Mouse (Mus musculus) kidney, postnatal 14 days (tissue): ENCODE results near the gene Cct3.
"Not testable (repeated sequence)": the region's sequence is repeated elsewhere in the genome, so short reads cannot be mapped to it uniquely, and the experiment has no call there.

Experiments
- DNase-seq: peaks from one replicate; pipeline ENCODE4 v3.0.0; 2022; ENCODE audit warnings: mixed read lengths

Cct3 gene

GRCm38 (mm10) chr3:88295272-88295671 is 1.6 kb upstream of the Cct3 start:
- DNase-seq, result not testable (repeated sequence)

GRCm38 (mm10) chr3:88296110-88296560 is 781 bp upstream of the Cct3 start:
- DNase-seq, result no peak

GRCm38 (mm10) chr3:88297321-88297851 is 470 bp downstream of the Cct3 start:
- no peak for DNase-seq

- DNase-seq, result no peak
Observed at GRCm38 (mm10) chr3:88299172-88299571, 2.3 kb downstream of the Cct3 start.

- DNase-seq, result peak; percentile 75
Observed at GRCm38 (mm10) chr3:88324951-88325405, 28.1 kb downstream of the Cct3 start, which contains the start of gene Glmp. TSS of gene Glmp (plus strand) at chr3:88325023.

- no peak for DNase-seq
Observed at GRCm38 (mm10) chr3:88328956-88329355, 32.0 kb downstream of the Cct3 start.

- DNase-seq, result peak; percentile 46
Observed at GRCm38 (mm10) chr3:88331282-88331681, 34.4 kb downstream of the Cct3 start.

- DNase-seq, result peak; percentile 50
Observed at GRCm38 (mm10) chr3:88334029-88334658, 37.2 kb downstream of the Cct3 start.

GRCm38 (mm10) chr3:88334902-88335435 is 38.1 kb downstream of the Cct3 start:
- DNase-seq, result no peak

GRCm38 (mm10) chr3:88335436-88336053 is 38.6 kb downstream of the Cct3 start:
- DNase-seq, result peak; percentile 29

- DNase-seq, result peak; percentile 97
Observed at GRCm38 (mm10) chr3:88336058-88337013, 39.4 kb downstream of the Cct3 start, which contains the start of the genes Tmem79 and Smg5. TSS of gene Tmem79 (minus strand) at chr3:88336148. TSS of gene Smg5 (plus strand) at chr3:88336260.

GRCm38 (mm10) chr3:88337367-88338020 is 40.6 kb downstream of the Cct3 start:
- DNase-seq, result no peak

- no peak for DNase-seq
Observed at GRCm38 (mm10) chr3:88338316-88338715, 41.4 kb downstream of the Cct3 start.

GRCm38 (mm10) chr3:88339006-88339405 is 42.1 kb downstream of the Cct3 start:
- DNase-seq, result no peak

- DNase-seq, result no peak
Observed at GRCm38 (mm10) chr3:88350732-88351131, 53.8 kb downstream of the Cct3 start.

- no peak for DNase-seq
Observed at GRCm38 (mm10) chr3:88352907-88353306, 56.0 kb downstream of the Cct3 start.

GRCm38 (mm10) chr3:88354396-88355165 is 57.7 kb downstream of the Cct3 start:
- DNase-seq, result no peak

- no peak for DNase-seq
Observed at GRCm38 (mm10) chr3:88359584-88359983, 62.7 kb downstream of the Cct3 start.

- no peak for DNase-seq
Observed at GRCm38 (mm10) chr3:88359989-88360388, 63.1 kb downstream of the Cct3 start.

GRCm38 (mm10) chr3:88361096-88361495 is 64.2 kb downstream of the Cct3 start:
- DNase-seq, result no peak
